Mouse (Mus musculus): ENCODE results near the gene Gm49320. TPM values are rescaled to one million over a fixed set of nuclear protein-coding genes. Genes with fewer than 3 reads are reported as not detected.

Gm49320 gene
- polyA plus RNA-seq (2014; fragmentation: Nextera tagmentation; extraction: Ambion mirVana), result 1.0 and 1.6 TPM in 2 replicates

- Histone ChIP-seq H3K4me3 (replicated peaks; ENCODE audit: low read length) (peak within 1 kb of the TSS; percentile 83), H3K9me3 (ENCODE audit: control insufficient read depth, low read length) (no peaks in the 10 kb centered on the region), H3K9ac (peak within 1 kb of the TSS; percentile 77), H3K4me1 (replicated peaks; ENCODE audit: control insufficient read depth, insufficient read depth, low read length) (peaks cover 20% of the 10 kb centered on the region), H3K27ac (peak within 1 kb of the TSS; percentile 91), H3K4me2 (replicated peaks) (peak within 1 kb of the TSS; percentile 93), H3K27me3 (ENCODE audit: control insufficient read depth, insufficient read depth, low read length) (no peaks in the 10 kb centered on the region), H3K36me3 (replicated peaks; ENCODE audit: control insufficient read depth, insufficient read depth) (peaks cover 21% of the 10 kb centered on the region)
- ATAC-seq (ENCODE audit: low FRiP score) (peak; percentile 94), DNase-seq (ENCODE audit: low spot score) (peak; percentile 100)
- WGBS, result under 1% methylated on average over 54 of the region's 71 CpGs
Measured at GRCm38 (mm10) chr8:4238434-4239192, at the start of gene Gm49320, which contains the start of gene Map2k7. TSS of gene Gm49320 (plus strand) at chr8:4238865. TSS of gene Map2k7 (plus strand) at chr8:4238740.

- H3K27ac ChIP-seq, result no peak overlapping the region
- ATAC-seq (ENCODE audit: low FRiP score), result no peak
- peaks cover 72% of the 10 kb centered on the region for H3K36me3 ChIP-seq (replicated peaks; ENCODE audit: control insufficient read depth, insufficient read depth)
- H3K27me3 ChIP-seq (ENCODE audit: control insufficient read depth, insufficient read depth, low read length), result no peaks in the 10 kb centered on the region
- 39% methylated on average over 3 of the region's 3 CpGs for WGBS
- H3K4me3 ChIP-seq (replicated peaks; ENCODE audit: low read length), result no peak overlapping the region
- H3K4me1 ChIP-seq (replicated peaks; ENCODE audit: control insufficient read depth, insufficient read depth, low read length), result peaks cover 12% of the 10 kb centered on the region
- H3K9me3 ChIP-seq (ENCODE audit: control insufficient read depth, low read length), result no peaks in the 10 kb centered on the region
- no peak for DNase-seq (ENCODE audit: low spot score)
- H3K4me2 ChIP-seq (replicated peaks), result no peak overlapping the region
- H3K9ac ChIP-seq, result no peak overlapping the region
Measured at GRCm38 (mm10) chr8:4189031-4189722, 49.5 kb upstream of the Gm49320 start.

GRCm38 (mm10) chr8:4192305-4192704 lies 46.4 kb upstream of the Gm49320 start:
- H3K9ac ChIP-seq, result no peak overlapping the region
- no peaks in the 10 kb centered on the region for H3K9me3 ChIP-seq (ENCODE audit: control insufficient read depth, low read length)
- H3K4me2 ChIP-seq (replicated peaks), result no peak overlapping the region
- peaks cover 12% of the 10 kb centered on the region for H3K4me1 ChIP-seq (replicated peaks; ENCODE audit: control insufficient read depth, insufficient read depth, low read length)
- WGBS, result 32% methylated on average over 5 of the region's 5 CpGs
- peak; percentile 47 for ATAC-seq (ENCODE audit: low FRiP score)
- H3K4me3 ChIP-seq (replicated peaks; ENCODE audit: low read length), result no peak overlapping the region
- H3K27ac ChIP-seq, result peak overlapping the region; percentile 78
- no peaks in the 10 kb centered on the region for H3K27me3 ChIP-seq (ENCODE audit: control insufficient read depth, insufficient read depth, low read length)
- peaks cover 71% of the 10 kb centered on the region for H3K36me3 ChIP-seq (replicated peaks; ENCODE audit: control insufficient read depth, insufficient read depth)
- DNase-seq (ENCODE audit: low spot score), result peak; percentile 44

- peak; percentile 85 for ATAC-seq (ENCODE audit: low FRiP score)
- H3K4me2 ChIP-seq (replicated peaks), result no peak overlapping the region
Measured at GRCm38 (mm10) chr8:4192807-4193587, 45.7 kb upstream of the Gm49320 start.

GRCm38 (mm10) chr8:4193588-4193894 lies 45.1 kb upstream of the Gm49320 start:
- ATAC-seq (ENCODE audit: low FRiP score), result no peak
- H3K27me3 ChIP-seq (ENCODE audit: control insufficient read depth, insufficient read depth, low read length), result no peaks in the 10 kb centered on the region
- H3K27ac ChIP-seq, result 0 out of 2 replicates have a peak overlapping the region, but pooled peaks have one; percentile 32
- no peaks in the 10 kb centered on the region for H3K9me3 ChIP-seq (ENCODE audit: control insufficient read depth, low read length)
- no peak overlapping the region for H3K4me2 ChIP-seq (replicated peaks)
- WGBS, result 52% methylated on average over 7 of the region's 7 CpGs
- no peak for DNase-seq (ENCODE audit: low spot score)
- no peak overlapping the region for H3K9ac ChIP-seq
- no peak overlapping the region for H3K4me3 ChIP-seq (replicated peaks; ENCODE audit: low read length)
- peaks cover 69% of the 10 kb centered on the region for H3K36me3 ChIP-seq (replicated peaks; ENCODE audit: control insufficient read depth, insufficient read depth)
- H3K4me1 ChIP-seq (replicated peaks; ENCODE audit: control insufficient read depth, insufficient read depth, low read length), result peaks cover 12% of the 10 kb centered on the region

More at GRCm38 (mm10) chr8:4192807-4193587, 45.7 kb upstream of the Gm49320 start:
- 3% methylated on average over 18 of the region's 18 CpGs for WGBS
- Histone ChIP-seq H3K36me3 (replicated peaks; ENCODE audit: control insufficient read depth, insufficient read depth) (peaks cover 71% of the 10 kb centered on the region), H3K9me3 (ENCODE audit: control insufficient read depth, low read length) (no peaks in the 10 kb centered on the region), H3K4me1 (replicated peaks; ENCODE audit: control insufficient read depth, insufficient read depth, low read length) (peaks cover 12% of the 10 kb centered on the region), H3K9ac (no peak overlapping the region), H3K4me3 (replicated peaks; ENCODE audit: low read length) (no peak overlapping the region), H3K27ac (peak overlapping the region; percentile 78), H3K27me3 (ENCODE audit: control insufficient read depth, insufficient read depth, low read length) (no peaks in the 10 kb centered on the region)
- peak; percentile 86 for DNase-seq (ENCODE audit: low spot score)

GRCm38 (mm10) chr8:4201321-4201720 lies 37.3 kb upstream of the Gm49320 start:
- no peak overlapping the region for H3K27ac ChIP-seq
- ATAC-seq (ENCODE audit: low FRiP score) (no peak), DNase-seq (ENCODE audit: low spot score) (no peak)
- WGBS, result 62% methylated on average over 2 of the region's 2 CpGs
- H3K36me3 ChIP-seq (replicated peaks; ENCODE audit: control insufficient read depth, insufficient read depth), result peaks cover 90% of the 10 kb centered on the region
- no peaks in the 10 kb centered on the region; the same call in 1 of the 2 replicates for H3K4me1 ChIP-seq (replicated peaks; ENCODE audit: control insufficient read depth, insufficient read depth, low read length)
- H3K9me3 ChIP-seq (ENCODE audit: control insufficient read depth, low read length), result no peaks in the 10 kb centered on the region
- no peak overlapping the region for H3K4me2 ChIP-seq (replicated peaks)
- H3K4me3 ChIP-seq (replicated peaks; ENCODE audit: low read length), result no peak overlapping the region
- peaks cover 14% of the 10 kb centered on the region; the same call in 1 of the 2 replicates for H3K27me3 ChIP-seq (ENCODE audit: control insufficient read depth, insufficient read depth, low read length)
- no peak overlapping the region for H3K9ac ChIP-seq

- peaks cover 7% of the 10 kb centered on the region; the same call in 1 of the 2 replicates for H3K4me1 ChIP-seq (replicated peaks; ENCODE audit: control insufficient read depth, insufficient read depth, low read length)
- no peak overlapping the region for H3K27ac ChIP-seq
- peaks cover 14% of the 10 kb centered on the region; the same call in 1 of the 2 replicates for H3K27me3 ChIP-seq (ENCODE audit: control insufficient read depth, insufficient read depth, low read length)
- peak overlapping the region; percentile 21; the same call in 1 of the 2 replicates for H3K9ac ChIP-seq
- WGBS, result 20% methylated on average over 38 of the region's 38 CpGs
- peaks cover 92% of the 10 kb centered on the region for H3K36me3 ChIP-seq (replicated peaks; ENCODE audit: control insufficient read depth, insufficient read depth)
- H3K9me3 ChIP-seq (ENCODE audit: control insufficient read depth, low read length), result no peaks in the 10 kb centered on the region
- no peak for DNase-seq (ENCODE audit: low spot score)
- H3K4me2 ChIP-seq (replicated peaks), result no peak overlapping the region
- ATAC-seq (ENCODE audit: low FRiP score), result no peak
- H3K4me3 ChIP-seq (replicated peaks; ENCODE audit: low read length), result no peak overlapping the region
Measured at GRCm38 (mm10) chr8:4205246-4206123, 33.2 kb upstream of the Gm49320 start.

GRCm38 (mm10) chr8:4206182-4207015 lies 32.3 kb upstream of the Gm49320 start:
- ATAC-seq (ENCODE audit: low FRiP score), result 0 out of 2 replicates have a peak, but pooled peaks have one; percentile 3
- Histone ChIP-seq H3K9ac (0 out of 2 replicates have a peak overlapping the region, but pooled peaks have one; percentile 21), H3K36me3 (replicated peaks; ENCODE audit: control insufficient read depth, insufficient read depth) (peaks cover 94% of the 10 kb centered on the region)

More at GRCm38 (mm10) chr8:4206182-4207015, 32.3 kb upstream of the Gm49320 start:
- no peak for DNase-seq (ENCODE audit: low spot score)
- Histone ChIP-seq H3K4me3 (replicated peaks; ENCODE audit: low read length) (no peak overlapping the region), H3K4me1 (replicated peaks; ENCODE audit: control insufficient read depth, insufficient read depth, low read length) (peaks cover 7% of the 10 kb centered on the region), H3K27me3 (ENCODE audit: control insufficient read depth, insufficient read depth, low read length) (peaks cover 14% of the 10 kb centered on the region; the same call in 1 of the 2 replicates), H3K9me3 (ENCODE audit: control insufficient read depth, low read length) (no peaks in the 10 kb centered on the region), H3K4me2 (replicated peaks) (no peak overlapping the region), H3K27ac (no peak overlapping the region)
- 15% methylated on average over 44 of the region's 44 CpGs for WGBS

Data from hindbrain, embryonic 14.5 days (tissue).